ENCODE assay signal across 21 mouse cellular contexts in genomic region chr3:83111485-83112261, GRCm38 (mm10). TPM values are rescaled to one million over a fixed set of nuclear protein-coding genes. Genes with fewer than 3 reads are reported as not detected.
DNase-seq lines count a peak whose midpoint lies in the region; ATAC-seq lines count a peak whose summit lies in the region.
"Had no signal": no experiment of that assay in that cellular context is flagged by ENCODE, and none has a peak within 500 bp of the region (broad histone marks: within the 10 kb centered on the region; RNA-seq: fewer than 3 reads in every experiment).

No protein-coding gene starts in this region.

- no peaks in the 10 kb centered on the region for H3K36me3 ChIP-seq in intestine, embryonic 14.5 days (ENCODE audit: control insufficient read depth, insufficient read depth, low read length)
- no peaks in the 10 kb centered on the region for H3K36me3 ChIP-seq in intestine, embryonic 16.5 days (ENCODE audit: control insufficient read depth, insufficient read depth, low read length)
- H3K36me3 ChIP-seq in lung, embryonic 16.5 days (ENCODE audit: control insufficient read depth, insufficient read depth, low read length) = no peaks in the 10 kb centered on the region
- H3K36me3 ChIP-seq: embryonic facial prominence, embryonic 13.5 days; forebrain, embryonic 12.5 days; G1E; heart, embryonic 13.5 days had no signal

- no peak for ATAC-seq in intestine, embryonic 14.5 days (replicated peaks; ENCODE audit: low FRiP score, low TSS enrichment, low read depth)
- ATAC-seq in intestine, embryonic 16.5 days = no peak
- peak; percentile 49; the same call in 1 of the 2 replicates for ATAC-seq in lung, embryonic 16.5 days (ENCODE audit: low read depth)
- no peak for ATAC-seq in activated CD4-positive, CD25-positive, alpha-beta regulatory T cell, adult 4 months
- ATAC-seq: CD4-positive, CD25-positive, alpha-beta regulatory T cell, adult 4 months; forebrain, embryonic 16.5 days had no signal

- no peak overlapping the region for H3K4me3 ChIP-seq in intestine, embryonic 14.5 days (ENCODE audit: low read depth, low read length)
- no peak overlapping the region for H3K4me3 ChIP-seq in intestine, embryonic 16.5 days (ENCODE audit: low read length)
- no peak overlapping the region for H3K4me3 ChIP-seq in lung, embryonic 16.5 days (ENCODE audit: low read length)
- H3K4me3 ChIP-seq: embryonic facial prominence, embryonic 13.5 days; forebrain, embryonic 12.5 days; heart, embryonic 13.5 days had no signal

- WGBS in intestine, embryonic 14.5 days = 58% methylated on average over 7 of the region's 7 CpGs
- 60% methylated on average over 7 of the region's 7 CpGs for WGBS in intestine, embryonic 16.5 days
- 48% methylated on average over 7 of the region's 7 CpGs for WGBS in lung, embryonic 16.5 days

- peak; percentile 7 for DNase-seq in heart, adult 11 months
- DNase-seq in heart, adult 9 months (ENCODE audit: low spot score in 2 of 2) = no peak
- peak; percentile 42 for DNase-seq in intestine, embryonic 14.5 days (ENCODE audit: low spot score)
- DNase-seq in lung, postnatal 10 days = no peak
- DNase-seq in R1 (ENCODE audit: low read depth, low spot score) = peak; percentile 24
- DNase-seq: adrenal gland, postnatal 14 days; B cell, adult 2 months; cerebellum, adult 11-12 months; cerebellum, adult 9-10 months; cerebellum, postnatal 25 days; gastrocnemius, postnatal 14 days; heart, postnatal 4 days had no signal

- H3K4me1 ChIP-seq in intestine, embryonic 14.5 days (replicated peaks; ENCODE audit: control insufficient read depth, insufficient read depth, low read length) = 0 out of 2 replicates have a peak, but pooled peaks cover 5% of the 10 kb centered on the region
- H3K4me1 ChIP-seq in intestine, embryonic 16.5 days (ENCODE audit: control insufficient read depth, insufficient read depth, low read length) = no peaks in the 10 kb centered on the region
- peaks cover 9% of the 10 kb centered on the region; the same call in 1 of the 2 replicates for H3K4me1 ChIP-seq in lung, embryonic 16.5 days (replicated peaks; ENCODE audit: control insufficient read depth, insufficient read depth, low read length)
- H3K4me1 ChIP-seq: heart, embryonic 13.5 days had no signal

- no peak overlapping the region for H3K4me2 ChIP-seq in intestine, embryonic 14.5 days (ENCODE audit: low read length)
- no peak overlapping the region for H3K4me2 ChIP-seq in intestine, embryonic 16.5 days (ENCODE audit: low read depth, low read length)
- H3K4me2 ChIP-seq in lung, embryonic 16.5 days (ENCODE audit: low read depth, low read length) = no peak overlapping the region
- H3K4me2 ChIP-seq: embryonic facial prominence, embryonic 13.5 days; forebrain, embryonic 12.5 days; heart, embryonic 13.5 days had no signal

- H3K27me3 ChIP-seq in intestine, embryonic 14.5 days (replicated peaks; ENCODE audit: control insufficient read depth, insufficient read depth, low read length) = no peaks in the 10 kb centered on the region
- no peaks in the 10 kb centered on the region for H3K27me3 ChIP-seq in intestine, embryonic 16.5 days (replicated peaks; ENCODE audit: control insufficient read depth, insufficient read depth, low read length)
- no peaks in the 10 kb centered on the region for H3K27me3 ChIP-seq in lung, embryonic 16.5 days (ENCODE audit: control insufficient read depth, insufficient read depth, low read depth, low read length)

- no peak overlapping the region for H3K27ac ChIP-seq in intestine, embryonic 14.5 days (ENCODE audit: low read depth)
- H3K27ac ChIP-seq in intestine, embryonic 16.5 days (ENCODE audit: low read length) = no peak overlapping the region
- no peak overlapping the region for H3K27ac ChIP-seq in lung, embryonic 16.5 days (ENCODE audit: low read length)
- H3K27ac ChIP-seq: embryonic facial prominence, embryonic 13.5 days; forebrain, embryonic 12.5 days; heart, embryonic 13.5 days had no signal

- H3K9me3 ChIP-seq in intestine, embryonic 14.5 days (ENCODE audit: control insufficient read depth, low read length) = no peaks in the 10 kb centered on the region
- H3K9me3 ChIP-seq in intestine, embryonic 16.5 days (ENCODE audit: control insufficient read depth, low read length) = no peaks in the 10 kb centered on the region
- no peaks in the 10 kb centered on the region for H3K9me3 ChIP-seq in lung, embryonic 16.5 days (ENCODE audit: control insufficient read depth, low read length)
- H3K9me3 ChIP-seq: embryonic facial prominence, embryonic 13.5 days; forebrain, embryonic 12.5 days; G1E; heart, embryonic 13.5 days had no signal

- no peak overlapping the region for H3K9ac ChIP-seq in intestine, embryonic 14.5 days (ENCODE audit: low read length)
- H3K9ac ChIP-seq in intestine, embryonic 16.5 days (ENCODE audit: low read depth, low read length) = no peak overlapping the region
- H3K9ac ChIP-seq in lung, embryonic 16.5 days (ENCODE audit: low read length) = no peak overlapping the region
- H3K9ac ChIP-seq: embryonic facial prominence, embryonic 13.5 days; forebrain, embryonic 12.5 days; heart, embryonic 13.5 days had no signal

RNA-seq across cellular contexts. Expression of gene Dchs2, which starts 16.1 kb away (rescaled TPM):
- polyA plus RNA-seq in intestine, embryonic 14.5 days (2014; fragmentation: Nextera tagmentation; extraction: Ambion mirVana) = 0.55 and 0.58 TPM in 2 replicates
- 0.06 and 0.12 TPM in 2 replicates for polyA plus RNA-seq in intestine, embryonic 16.5 days (2015; fragmentation: Nextera tagmentation; extraction: Ambion mirVana)
- polyA plus RNA-seq in lung, embryonic 16.5 days (2015; fragmentation: Nextera tagmentation; extraction: Ambion mirVana) = 0.09 and 0.21 TPM in 2 replicates
- not detected for polyA plus RNA-seq in activated CD4-positive, CD25-positive, alpha-beta regulatory T cell, adult 4 months (2017; shearing (Covaris generic))
- polyA plus RNA-seq: CD4-positive, CD25-positive, alpha-beta regulatory T cell, adult 4 months; G1E had no signal

RNA-seq across cellular contexts. Expression of gene Plrg1, which starts 56.4 kb away (rescaled TPM):
- polyA plus RNA-seq in intestine, embryonic 14.5 days (2014; fragmentation: Nextera tagmentation; extraction: Ambion mirVana) = 97.8 and 109 TPM in 2 replicates
- 81.0 and 87.1 TPM in 2 replicates for polyA plus RNA-seq in intestine, embryonic 16.5 days (2015; fragmentation: Nextera tagmentation; extraction: Ambion mirVana)
- 94.8 and 99.0 TPM in 2 replicates for polyA plus RNA-seq in lung, embryonic 16.5 days (2015; fragmentation: Nextera tagmentation; extraction: Ambion mirVana)
- polyA plus RNA-seq in activated CD4-positive, CD25-positive, alpha-beta regulatory T cell, adult 4 months (2017; shearing (Covaris generic)) = 10 to 100 TPM; 49.5 to 57.0 TPM

Comparison
In these comparisons a context has a peak if more than half of its experiments do, and no peak if none do; other contexts are left out.
1. DNase-seq: peak in heart, adult 11 months (single experiment), intestine, embryonic 14.5 days (single experiment) and R1 (single experiment); none in heart, adult 9 months (0 of 2) and lung, postnatal 10 days (single experiment).